Mouse (Mus musculus): ENCODE data around the gene Atp8b5.

GRCm38 (mm10) chr4:43327118-43327517 is 60.2 kb downstream of the Atp8b5 start:
- TF ChIP-seq CHD2 (IDR thresholded peaks at IDR 0.05; ENCODE audit: low read depth, low read length) (no peak), MAFK (IDR thresholded peaks at IDR 0.05; ENCODE audit: insufficient read depth, low read depth, low read length) (no peak), ZNF384 (IDR thresholded peaks at IDR 0.05; ENCODE audit: low read depth, low read length) (no peak), ZC3H11A (IDR thresholded peaks at IDR 0.05; ENCODE audit: borderline replicate concordance, low read depth, low read length) (no peak)
